Mouse (Mus musculus) thymus, adult 2 months (tissue): ENCODE measurements around the gene Slc23a4.

Experiments used
- CTCF ChIP-seq: fragments of 200-500 bp; IDR thresholded peaks from 2 replicates; pipeline ENCODE4 v1.5.1; 2012; ENCODE audit warnings: mild to moderate bottlenecking, control low read depth, low read length, moderate library complexity, borderline replicate concordance; ENCODE audit not compliant: control insufficient read depth, poor library complexity, insufficient read depth; ENCODE audit errors: extremely low read depth
- POLR2A ChIP-seq: fragments of 200-500 bp; IDR thresholded peaks from 2 replicates; pipeline ENCODE4 v1.6.1; 2012; ENCODE audit warnings: mild to moderate bottlenecking, low read length, control low read depth, moderate library complexity; ENCODE audit not compliant: control insufficient read depth, poor library complexity, insufficient read depth; ENCODE audit errors: extremely low read depth

DNA sequence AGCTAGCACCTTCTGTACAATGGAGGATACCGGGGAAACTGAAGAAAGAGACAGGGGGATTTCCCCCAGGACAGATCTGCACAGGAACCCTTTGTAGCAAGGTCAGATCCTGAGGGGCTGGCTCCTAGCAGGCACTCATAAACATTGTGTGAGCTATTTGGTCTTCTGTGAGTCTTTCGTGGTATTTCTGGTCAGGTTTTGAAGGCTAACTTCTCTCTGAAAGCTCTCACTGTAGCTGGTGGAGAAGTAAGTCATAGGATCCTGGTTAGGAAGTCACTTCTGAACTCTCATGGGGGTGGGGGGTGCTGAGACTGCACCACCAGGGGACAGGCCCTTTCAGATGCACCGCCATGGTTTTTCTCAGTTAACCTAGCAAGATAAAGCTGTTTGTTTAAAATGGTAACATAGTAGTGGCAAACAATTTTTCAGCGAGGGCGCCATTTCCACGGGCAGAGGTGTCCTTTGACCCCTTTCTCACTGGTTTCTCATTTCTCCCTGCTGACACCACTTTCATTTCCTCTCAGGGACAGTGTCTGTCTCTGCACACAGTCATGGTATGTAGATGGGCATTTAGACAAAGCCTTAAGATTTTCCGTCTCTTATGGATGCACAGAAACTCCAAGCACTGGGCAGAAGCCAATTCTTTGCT is 49.8 kb downstream of the Slc23a4 start:
- TF ChIP-seq CTCF: no peak
- TF ChIP-seq POLR2A: no peak
